Mouse (Mus musculus): ENCODE measurements around the gene Comp. TPM values are rescaled to one million over a fixed set of nuclear protein-coding genes. Genes with fewer than 3 reads are reported as not detected.

Comp gene
- total and polyA plus RNA-seq, 2 experiments: not detected

DNA sequence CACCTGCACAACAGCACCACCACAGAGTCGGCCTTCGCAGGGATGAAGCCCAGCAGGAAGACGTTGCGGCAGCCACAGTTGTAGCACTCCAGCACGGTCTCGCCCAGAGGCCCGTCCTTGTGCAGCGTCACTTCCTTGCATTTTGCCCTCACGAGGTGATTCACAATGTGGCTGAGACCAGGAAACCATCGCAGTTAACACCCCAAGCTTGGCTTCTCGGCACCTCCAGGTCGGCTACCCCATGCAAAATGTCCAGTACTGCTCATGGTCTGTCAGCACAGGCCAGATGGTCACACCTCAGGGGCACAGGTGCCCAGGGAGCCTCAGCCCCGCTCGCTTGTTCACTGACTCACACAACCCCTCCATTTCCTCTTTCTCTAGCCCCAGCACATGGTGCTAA is 31.4 kb upstream of the Comp start:
- no peak for TF ChIP-seq CTCF (IDR thresholded peaks at IDR 0.05; ENCODE audit: low read depth, low read length)
- TF ChIP-seq POLR2A (IDR thresholded peaks at IDR 0.05; ENCODE audit: extremely low read depth, insufficient read depth, low read length): no peak
- no peak overlapping the region for H3K9ac ChIP-seq (ENCODE audit: low read depth, low read length)
- H3K36me3 ChIP-seq (ENCODE audit: control insufficient read depth, insufficient read depth, low read length): peaks cover 22% of the 10 kb centered on the region
- no peaks in the 10 kb centered on the region; the same call in 1 of the 2 replicates for H3K4me1 ChIP-seq (ENCODE audit: control insufficient read depth, insufficient read depth, low read length)
- no peak overlapping the region for H3K27ac ChIP-seq (replicated peaks; ENCODE audit: insufficient read depth, low read depth, low read length)
- DNase-seq (ENCODE audit: extremely low read depth, low read depth, low spot score): no peak
- H3K79me2 ChIP-seq (ENCODE audit: control insufficient read depth, insufficient read depth, low read length): peaks cover 23% of the 10 kb centered on the region
- H3K27me3 ChIP-seq (ENCODE audit: control insufficient read depth, insufficient read depth, low read length): no peaks in the 10 kb centered on the region
- H3K4me3 ChIP-seq (ENCODE audit: insufficient read depth, low read depth, low read length): no peak overlapping the region
- 88% methylated on average over 14 of the region's 14 CpGs for WGBS

- Histone ChIP-seq H3K27me3 (ENCODE audit: control insufficient read depth, insufficient read depth, low read length) (no peaks in the 10 kb centered on the region), H3K4me1 (ENCODE audit: control insufficient read depth, insufficient read depth, low read length) (peaks cover 6% of the 10 kb centered on the region), H3K79me2 (ENCODE audit: control insufficient read depth, insufficient read depth, low read length) (peaks cover 29% of the 10 kb centered on the region), H3K9ac (ENCODE audit: low read depth, low read length) (no peak overlapping the region), H3K4me3 (ENCODE audit: insufficient read depth, low read depth, low read length) (no peak overlapping the region), H3K27ac (replicated peaks; ENCODE audit: insufficient read depth, low read depth, low read length) (no peak overlapping the region), H3K36me3 (ENCODE audit: control insufficient read depth, insufficient read depth, low read length) (peaks cover 18% of the 10 kb centered on the region)
- WGBS: 87% methylated on average over 7 of the region's 7 CpGs
- DNase-seq (ENCODE audit: extremely low read depth, low read depth, low spot score): no peak
- no peak for TF ChIP-seq POLR2A (IDR thresholded peaks at IDR 0.05; ENCODE audit: extremely low read depth, insufficient read depth, low read length)
- no peak for TF ChIP-seq CTCF (IDR thresholded peaks at IDR 0.05; ENCODE audit: low read depth, low read length)
Observed at GRCm38 (mm10) chr8:70343076-70343475, 30.3 kb upstream of the Comp start.

DNA sequence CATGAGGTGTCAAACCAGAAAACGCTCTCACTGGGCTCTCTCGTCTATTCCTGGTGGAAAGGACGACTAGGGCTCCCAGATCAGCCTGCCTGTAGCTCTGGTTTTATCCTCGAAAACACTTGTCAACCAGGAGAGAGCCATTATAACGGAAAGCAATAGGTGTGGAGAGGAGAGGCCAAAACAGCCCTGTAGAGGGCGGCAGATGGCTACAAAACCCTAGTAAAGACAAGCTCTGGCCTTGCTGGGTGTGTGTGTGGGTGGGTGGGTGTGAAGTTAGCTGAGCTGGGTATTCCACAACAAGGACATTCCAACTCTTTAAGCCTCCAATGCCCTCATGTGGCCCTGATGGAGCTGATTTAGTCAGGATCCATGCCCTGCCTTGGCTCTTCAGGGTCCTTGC is 29.7 kb upstream of the Comp start:
- no peaks in the 10 kb centered on the region for H3K27me3 ChIP-seq (ENCODE audit: control insufficient read depth, insufficient read depth, low read length)
- 83% methylated on average over 6 of the region's 6 CpGs for WGBS
- peaks cover 18% of the 10 kb centered on the region for H3K36me3 ChIP-seq (ENCODE audit: control insufficient read depth, insufficient read depth, low read length)
- H3K27ac ChIP-seq (replicated peaks; ENCODE audit: insufficient read depth, low read depth, low read length): no peak overlapping the region
- H3K4me3 ChIP-seq (ENCODE audit: insufficient read depth, low read depth, low read length): no peak overlapping the region
- peaks cover 12% of the 10 kb centered on the region for H3K4me1 ChIP-seq (ENCODE audit: control insufficient read depth, insufficient read depth, low read length)
- DNase-seq (ENCODE audit: extremely low read depth, low read depth, low spot score): no peak
- no peak overlapping the region for H3K9ac ChIP-seq (ENCODE audit: low read depth, low read length)
- peaks cover 33% of the 10 kb centered on the region for H3K79me2 ChIP-seq (ENCODE audit: control insufficient read depth, insufficient read depth, low read length)
- TF ChIP-seq POLR2A (IDR thresholded peaks at IDR 0.05; ENCODE audit: extremely low read depth, insufficient read depth, low read length) (no peak), CTCF (IDR thresholded peaks at IDR 0.05; ENCODE audit: low read depth, low read length) (peak; percentile 56)

DNA sequence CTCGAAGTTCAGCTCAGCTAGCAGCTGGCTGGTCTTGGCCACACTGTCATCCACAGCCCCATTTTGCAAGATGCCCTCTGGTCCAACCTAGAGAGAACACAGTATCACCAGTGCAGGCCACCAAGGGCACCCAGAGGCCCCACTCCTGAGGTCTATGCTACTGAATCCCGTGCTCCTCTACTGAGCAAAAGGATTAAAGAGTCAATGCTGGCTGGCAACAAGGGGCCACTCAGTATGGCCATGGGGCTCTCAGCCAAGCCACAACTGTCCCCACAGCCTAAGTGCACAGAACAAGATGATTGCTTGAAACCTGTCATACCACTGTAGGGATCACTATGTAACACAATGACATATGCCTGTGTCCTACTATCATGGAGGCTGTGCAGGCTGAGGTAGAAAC is 29.1 kb upstream of the Comp start:
- no peak overlapping the region for H3K4me3 ChIP-seq (ENCODE audit: insufficient read depth, low read depth, low read length)
- H3K27me3 ChIP-seq (ENCODE audit: control insufficient read depth, insufficient read depth, low read length): no peaks in the 10 kb centered on the region
- DNase-seq (ENCODE audit: extremely low read depth, low read depth, low spot score): peak; percentile 58
- H3K36me3 ChIP-seq (ENCODE audit: control insufficient read depth, insufficient read depth, low read length): peaks cover 18% of the 10 kb centered on the region
- TF ChIP-seq POLR2A (IDR thresholded peaks at IDR 0.05; ENCODE audit: extremely low read depth, insufficient read depth, low read length) (no peak), CTCF (IDR thresholded peaks at IDR 0.05; ENCODE audit: low read depth, low read length) (no peak)
- no peak overlapping the region for H3K27ac ChIP-seq (replicated peaks; ENCODE audit: insufficient read depth, low read depth, low read length)
- peaks cover 39% of the 10 kb centered on the region for H3K79me2 ChIP-seq (ENCODE audit: control insufficient read depth, insufficient read depth, low read length)
- no peak overlapping the region for H3K9ac ChIP-seq (ENCODE audit: low read depth, low read length)
- WGBS: 17% methylated on average over 2 of the region's 2 CpGs
- peaks cover 18% of the 10 kb centered on the region for H3K4me1 ChIP-seq (ENCODE audit: control insufficient read depth, insufficient read depth, low read length)

DNA sequence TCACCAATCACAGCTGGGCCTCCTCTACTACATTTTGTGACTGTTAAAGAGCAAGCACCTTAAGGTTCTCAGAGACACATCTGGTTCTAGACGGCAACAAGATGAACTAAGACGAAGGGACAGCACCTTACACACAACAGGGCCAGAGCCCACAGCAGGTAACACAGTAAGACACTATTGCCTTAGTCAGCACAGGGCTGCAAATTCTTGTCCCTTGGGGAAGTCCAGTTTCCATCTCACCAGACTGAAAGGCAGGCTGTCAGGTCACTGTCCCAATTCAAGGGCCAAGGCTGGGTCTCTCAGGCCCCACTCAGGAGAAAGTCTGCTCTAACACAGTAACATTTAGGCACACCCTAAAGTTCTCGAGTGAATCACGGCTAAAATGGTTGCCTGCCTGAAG is 25.9 kb upstream of the Comp start:
- WGBS: 67% methylated on average over 4 of the region's 4 CpGs
- H3K9ac ChIP-seq (ENCODE audit: low read depth, low read length): no peak overlapping the region
- no peaks in the 10 kb centered on the region for H3K27me3 ChIP-seq (ENCODE audit: control insufficient read depth, insufficient read depth, low read length)
- H3K27ac ChIP-seq (replicated peaks; ENCODE audit: insufficient read depth, low read depth, low read length): 0 out of 2 replicates have a peak overlapping the region, but pooled peaks have one; percentile 2
- peaks cover 68% of the 10 kb centered on the region for H3K79me2 ChIP-seq (ENCODE audit: control insufficient read depth, insufficient read depth, low read length)
- H3K4me1 ChIP-seq (ENCODE audit: control insufficient read depth, insufficient read depth, low read length): peaks cover 37% of the 10 kb centered on the region
- TF ChIP-seq POLR2A (IDR thresholded peaks at IDR 0.05; ENCODE audit: extremely low read depth, insufficient read depth, low read length) (no peak), CTCF (IDR thresholded peaks at IDR 0.05; ENCODE audit: low read depth, low read length) (no peak)
- H3K4me3 ChIP-seq (ENCODE audit: insufficient read depth, low read depth, low read length): no peak overlapping the region
- DNase-seq (ENCODE audit: extremely low read depth, low read depth, low spot score): no peak
- peaks cover 8% of the 10 kb centered on the region for H3K36me3 ChIP-seq (ENCODE audit: control insufficient read depth, insufficient read depth, low read length)

- no peak overlapping the region for H3K27ac ChIP-seq (replicated peaks; ENCODE audit: insufficient read depth, low read depth, low read length)
- peaks cover 37% of the 10 kb centered on the region for H3K4me1 ChIP-seq (ENCODE audit: control insufficient read depth, insufficient read depth, low read length)
- peaks cover 7% of the 10 kb centered on the region; the same call in 1 of the 2 replicates for H3K36me3 ChIP-seq (ENCODE audit: control insufficient read depth, insufficient read depth, low read length)
- 13% methylated on average over 1 of the region's 1 CpGs for WGBS
- no peak overlapping the region for H3K9ac ChIP-seq (ENCODE audit: low read depth, low read length)
- peaks cover 73% of the 10 kb centered on the region for H3K79me2 ChIP-seq (ENCODE audit: control insufficient read depth, insufficient read depth, low read length)
- H3K4me3 ChIP-seq (ENCODE audit: insufficient read depth, low read depth, low read length): no peak overlapping the region
- TF ChIP-seq CTCF (IDR thresholded peaks at IDR 0.05; ENCODE audit: low read depth, low read length) (no peak), POLR2A (IDR thresholded peaks at IDR 0.05; ENCODE audit: extremely low read depth, insufficient read depth, low read length) (no peak)
- peak; percentile 91 for DNase-seq (ENCODE audit: extremely low read depth, low read depth, low spot score)
- H3K27me3 ChIP-seq (ENCODE audit: control insufficient read depth, insufficient read depth, low read length): no peaks in the 10 kb centered on the region
Observed at GRCm38 (mm10) chr8:70347860-70348420, 25.4 kb upstream of the Comp start.

All from liver, adult 2 months (tissue).